Mouse (Mus musculus) left cerebral cortex, adult 2 months (tissue): ENCODE measurements around the gene Stx19. TPM values are rescaled to one million over a fixed set of nuclear protein-coding genes. Genes with fewer than 3 reads are reported as not detected.

Source experiments
- DNase-seq, 2 experiments: peaks; one replicate each; pipeline ENCODE4 v3.0.0; 2021 to 2022; ENCODE audit warnings: low spot score in 2 of 2, mixed read lengths in 1 of 2; ENCODE audit errors: extremely low spot score in 1 of 2
- H3K27ac ChIP-seq: fragments of 200-600 bp; 2 replicates; pipeline ENCODE4 v1.8.1; 2022
- H3K4me3 ChIP-seq: fragments of 200-600 bp; 2 replicates; pipeline ENCODE4 v1.8.1; 2022
- CTCF ChIP-seq: fragments of 200-600 bp; IDR thresholded peaks from 2 replicates; pipeline ENCODE4 v1.8.1; 2022; ENCODE audit warnings: antibody characterized with exemption, mild to moderate bottlenecking, moderate library complexity
- intact Hi-C: fragments of 180-260 bp; cut with DNase I; formaldehyde crosslinking; loops from one replicate; pipeline ENCODE4 v1.15.1; 2025
- total RNA-seq, 2 experiments: library from RNA; stranded (reverse); gene quantifications; 2 replicates each; pipeline ENCODE4 v1.2.3; 2021

Stx19 gene
- total RNA-seq, 2 experiments from 2014 or later = not detected

GRCm38 (mm10) chr16:62810855-62811254 is 3.6 kb upstream of the Stx19 start:
- intact Hi-C loops = no loop called here
- Histone ChIP-seq H3K27ac (no peak overlapping the region), H3K4me3 (no peak overlapping the region)
- DNase-seq = no peak
- no peak for TF ChIP-seq CTCF

GRCm38 (mm10) chr16:62813790-62814189 is 686 bp upstream of the Stx19 start:
- no peak for TF ChIP-seq CTCF
- H3K27ac ChIP-seq = no peak overlapping the region
- intact Hi-C loops = no loop called here
- no peak overlapping the region for H3K4me3 ChIP-seq
- no peak for DNase-seq

- intact Hi-C loops = no loop called here
- TF ChIP-seq CTCF = no peak
- H3K27ac ChIP-seq = no peak overlapping the region
- no peak for DNase-seq
- no peak overlapping the region for H3K4me3 ChIP-seq
These were observed 8.0 kb downstream of the Stx19 start for GRCm38 (mm10) chr16:62822472-62822871.

- H3K27ac ChIP-seq = no peak overlapping the region
- no peak for DNase-seq
- no peak overlapping the region for H3K4me3 ChIP-seq
- TF ChIP-seq CTCF = peak; percentile 88
- intact Hi-C loops = loop anchor here (5.0 kb wide), 1 partner anchor 39 kb away; the partner anchor contains the start of gene Nsun3
These were observed 11.9 kb downstream of the Stx19 start for GRCm38 (mm10) chr16:62826156-62827001.

GRCm38 (mm10) chr16:62832027-62832426 is 17.6 kb downstream of the Stx19 start:
- Histone ChIP-seq H3K4me3 (no peak overlapping the region), H3K27ac (no peak overlapping the region)
- no peak for TF ChIP-seq CTCF
- no peak for DNase-seq
- intact Hi-C loops = no loop called here

GRCm38 (mm10) chr16:62832481-62832880 is 18.0 kb downstream of the Stx19 start:
- TF ChIP-seq CTCF = peak; percentile 78
- H3K27ac ChIP-seq = no peak overlapping the region
- H3K4me3 ChIP-seq = no peak overlapping the region
- intact Hi-C loops = no loop called here
- no peak for DNase-seq

- intact Hi-C loops = no loop called here
- no peak for DNase-seq
- Histone ChIP-seq H3K4me3 (no peak overlapping the region), H3K27ac (no peak overlapping the region)
- TF ChIP-seq CTCF = no peak
These were observed 19.7 kb downstream of the Stx19 start for GRCm38 (mm10) chr16:62834016-62834735.

GRCm38 (mm10) chr16:62845341-62845740 is 30.9 kb downstream of the Stx19 start:
- H3K4me3 ChIP-seq = peak overlapping the region; percentile 89
- intact Hi-C loops = no loop called here
- no peak for DNase-seq
- no peak for TF ChIP-seq CTCF
- no peak overlapping the region for H3K27ac ChIP-seq

GRCm38 (mm10) chr16:62846498-62847312 is 32.2 kb downstream of the Stx19 start, which contains the start of gene Arl13b:
TSS of gene Arl13b (minus strand) at chr16:62847040.
- Histone ChIP-seq H3K4me3 (peak within 1 kb of the TSS; percentile 89), H3K27ac (peak within 1 kb of the TSS; percentile 77)
- TF ChIP-seq CTCF = no peak
- peak; percentile 87 to 93 for DNase-seq
- intact Hi-C loops = no loop called here

GRCm38 (mm10) chr16:62852464-62853252 is 38.2 kb downstream of the Stx19 start:
- no peak; the same call in 1 of the 2 replicates for TF ChIP-seq CTCF
- no peak for DNase-seq
- Histone ChIP-seq H3K27ac (no peak overlapping the region), H3K4me3 (no peak overlapping the region)
- intact Hi-C loops = no loop called here

GRCm38 (mm10) chr16:62853611-62854126 is 39.2 kb downstream of the Stx19 start:
- peak overlapping the region; percentile 73 for H3K4me3 ChIP-seq
- no peak overlapping the region for H3K27ac ChIP-seq
- intact Hi-C loops = no loop called here
- no peak for DNase-seq
- TF ChIP-seq CTCF = no peak
